Mouse (Mus musculus): ENCODE measurements around the gene Epsti1.
"Not testable (repeated sequence)": the region's sequence is repeated elsewhere in the genome, so short reads cannot be mapped to it uniquely, and the experiment has no call there.

The Epsti1 gene

DNA sequence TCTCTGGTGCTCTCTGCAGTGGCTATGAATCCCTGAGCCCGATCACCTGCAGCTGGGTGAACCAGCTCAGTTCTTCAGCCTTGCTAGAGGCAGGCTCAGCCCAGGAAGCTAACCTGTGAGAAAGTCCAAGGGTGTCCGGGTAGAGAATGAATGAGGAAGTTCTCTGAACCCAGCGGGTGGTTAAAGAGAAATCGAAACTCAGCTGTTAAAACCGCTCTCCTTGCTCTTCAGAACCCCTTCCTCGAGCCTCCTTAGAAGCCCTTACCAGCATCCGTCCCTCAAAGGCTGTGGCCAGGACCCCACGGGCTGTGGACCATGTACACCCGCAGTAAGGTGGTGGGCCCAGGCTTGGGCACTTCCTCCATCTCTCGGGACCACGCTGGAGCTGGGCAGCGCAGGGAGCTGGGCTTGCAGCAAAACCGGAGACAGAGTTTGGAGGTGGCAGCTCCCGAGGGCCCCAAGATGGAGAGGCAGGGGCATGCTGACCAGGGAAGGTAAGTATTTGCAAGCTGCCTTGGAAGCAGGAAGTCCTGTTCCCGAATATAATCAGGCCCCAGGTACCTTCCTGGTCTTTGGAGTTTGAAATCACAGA, at the start of gene Epsti1:
TSS of gene Epsti1 (plus strand) at position 69 of the 592 bp plus-strand sequence.
- no peak for DNase-seq (ENCODE audit: low read depth, low spot score)

DNA sequence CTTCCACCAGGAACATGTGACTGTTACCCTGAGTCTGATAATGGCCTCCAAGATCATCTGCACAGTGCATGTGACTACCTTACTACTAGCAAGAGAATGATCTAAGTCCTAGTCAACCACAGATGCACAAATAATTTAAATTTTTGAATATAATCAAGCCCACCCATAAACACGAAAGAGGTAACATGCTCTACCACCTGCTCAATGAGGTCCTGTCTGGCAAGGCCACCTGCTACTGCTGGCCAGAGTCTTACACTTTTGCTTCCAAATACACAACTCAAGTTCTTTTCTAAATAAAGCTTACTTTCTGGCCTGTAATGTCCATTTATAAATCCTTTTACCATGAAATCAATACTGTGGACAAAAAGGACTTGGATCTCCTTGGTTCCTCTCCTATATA, 44.1 kb upstream of the Epsti1 start:
- no peak for DNase-seq (ENCODE audit: low read depth, low spot score)

DNA sequence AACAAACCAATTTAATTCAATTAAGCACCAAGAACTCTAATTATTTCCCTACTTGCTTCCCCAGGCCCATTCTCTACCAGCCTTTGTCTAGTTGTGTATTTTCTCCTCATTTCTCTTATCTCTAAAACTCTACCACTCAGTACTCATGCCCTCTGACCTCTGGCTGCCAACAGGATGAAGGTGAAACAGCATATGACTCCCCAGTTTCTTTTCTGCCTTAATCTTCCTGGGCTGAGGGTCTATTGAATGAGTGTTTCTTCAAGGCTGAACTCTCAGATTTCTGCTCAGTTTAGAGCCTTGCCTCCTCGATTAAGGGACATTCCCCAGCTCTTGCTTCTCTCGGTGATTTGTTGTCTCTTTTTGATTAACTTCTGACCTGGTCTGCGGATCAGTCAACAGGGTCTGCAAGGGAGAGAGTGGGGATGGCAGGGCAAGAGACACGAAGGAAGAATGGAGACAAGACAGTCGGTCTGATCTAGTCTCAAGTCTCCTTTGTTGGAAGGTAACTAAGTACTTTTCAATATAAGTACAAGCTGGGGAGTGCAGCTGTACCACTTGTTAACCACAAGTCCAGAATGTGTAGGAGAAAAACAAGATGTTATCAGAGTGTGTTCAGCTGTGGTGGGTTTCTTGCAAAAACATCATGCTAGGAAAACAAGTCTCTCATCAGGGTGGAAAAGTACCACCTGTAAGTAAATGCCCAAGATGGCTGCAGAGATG, 43.0 kb upstream of the Epsti1 start:
- DNase-seq (ENCODE audit: low read depth, low spot score), result no peak

DNA sequence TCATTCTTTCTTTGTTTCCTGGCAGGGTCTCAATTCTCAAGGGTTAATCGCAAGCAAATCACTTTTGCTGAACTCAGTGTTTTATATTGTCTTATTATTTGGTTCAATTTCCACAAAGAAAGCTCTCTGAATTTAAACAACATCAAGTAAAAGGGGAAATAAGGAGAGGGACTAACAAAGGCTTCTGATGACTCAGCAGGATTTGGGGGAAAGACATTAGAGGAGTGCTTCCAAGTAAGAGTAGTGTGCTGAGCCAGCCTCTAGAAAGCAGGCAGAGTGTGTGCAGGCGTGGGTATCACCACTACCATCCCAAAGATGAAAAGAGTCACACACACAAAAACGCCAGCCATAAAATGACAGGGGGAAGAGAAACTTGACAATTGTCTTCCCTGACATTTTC, 40.0 kb upstream of the Epsti1 start:
- DNase-seq (ENCODE audit: low read depth, low spot score), result no peak

DNA sequence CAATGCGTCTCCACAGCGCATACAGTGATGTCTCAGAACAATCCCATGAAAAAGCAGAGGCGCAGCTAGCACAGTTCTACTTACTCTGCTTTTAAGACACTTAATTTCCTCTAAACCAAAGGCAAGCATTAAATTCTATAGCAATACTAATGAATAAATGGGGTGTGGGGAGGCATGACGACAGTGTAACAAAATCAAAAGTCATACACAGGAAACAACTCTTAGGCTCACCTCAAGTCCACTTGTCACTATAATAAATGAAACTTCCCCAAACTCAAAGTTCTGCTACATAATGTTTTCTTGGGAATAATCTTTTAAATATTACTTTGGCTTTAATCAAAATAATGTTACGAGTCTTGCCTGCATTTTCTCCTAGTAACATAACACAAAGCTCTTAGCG, 39.5 kb upstream of the Epsti1 start:
- DNase-seq (ENCODE audit: low read depth, low spot score), result no peak

DNA sequence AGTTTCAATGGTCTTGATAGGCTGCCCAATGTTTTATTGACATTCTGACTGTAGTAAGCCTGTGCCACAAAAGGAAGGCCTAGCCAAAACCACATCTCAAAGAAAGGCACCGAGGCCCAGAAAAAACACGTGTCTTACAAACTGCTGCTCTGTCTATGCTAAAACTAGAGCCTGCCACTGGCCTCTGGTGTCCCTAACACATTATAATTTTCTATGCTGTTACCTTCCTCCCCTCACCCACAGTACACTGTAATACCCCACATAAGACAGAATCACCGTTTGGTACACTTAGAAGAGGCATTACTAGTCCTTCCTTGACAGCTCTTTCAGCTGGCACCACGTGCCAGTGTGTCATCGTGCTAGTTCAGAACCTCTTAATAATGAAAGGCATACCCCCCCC, 36.4 kb upstream of the Epsti1 start:
- DNase-seq (ENCODE audit: low read depth, low spot score), result no peak

DNA sequence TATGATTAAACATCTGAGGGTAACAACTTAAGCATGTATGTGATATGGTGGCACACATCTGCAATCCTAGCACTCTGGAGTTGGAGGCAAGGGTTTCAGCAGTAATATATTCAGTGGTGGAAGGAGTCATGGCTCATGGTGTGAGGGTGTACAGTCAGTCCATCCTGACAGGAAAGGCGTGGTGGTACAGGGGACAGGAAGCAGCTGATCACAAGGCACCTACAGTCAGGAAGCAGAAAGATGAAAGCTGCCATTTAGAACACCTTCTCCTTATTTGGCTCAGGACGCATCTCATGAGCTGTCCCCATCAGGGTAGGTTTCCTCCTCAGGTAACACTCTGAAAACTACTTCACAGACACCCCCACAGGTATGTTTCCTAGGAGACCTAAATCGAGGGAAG, 33.1 kb upstream of the Epsti1 start:
- DNase-seq (ENCODE audit: low read depth, low spot score), result no peak

DNA sequence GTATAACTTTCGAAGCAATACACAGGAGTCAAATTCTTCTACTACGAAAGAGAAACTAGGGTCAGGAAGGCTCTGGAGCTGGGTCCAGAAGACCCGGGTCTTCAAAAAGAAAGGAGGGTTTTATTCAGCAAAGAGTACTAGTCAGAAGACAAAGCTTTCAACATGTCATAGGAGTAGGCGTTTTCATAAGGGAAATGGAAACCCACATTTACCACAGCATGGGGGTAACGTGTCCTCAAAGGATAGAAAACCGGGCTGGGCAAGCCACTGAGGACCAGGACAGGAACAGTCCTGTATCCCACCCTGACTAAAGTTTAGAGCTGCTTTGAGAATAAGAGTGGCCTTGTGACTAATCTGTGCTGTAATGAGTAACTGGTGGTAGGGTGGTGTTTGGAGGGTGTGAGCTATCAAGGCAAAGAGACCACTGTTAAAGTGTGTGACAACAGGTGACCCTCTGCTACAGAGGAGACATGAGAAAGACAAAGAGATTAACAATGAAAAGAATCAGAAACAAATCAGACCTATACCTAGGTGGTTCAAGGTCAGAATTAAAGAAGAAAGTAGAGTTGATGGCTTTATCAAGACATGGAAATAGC, 32.6 kb upstream of the Epsti1 start:
- DNase-seq (ENCODE audit: low read depth, low spot score), result no peak

DNA sequence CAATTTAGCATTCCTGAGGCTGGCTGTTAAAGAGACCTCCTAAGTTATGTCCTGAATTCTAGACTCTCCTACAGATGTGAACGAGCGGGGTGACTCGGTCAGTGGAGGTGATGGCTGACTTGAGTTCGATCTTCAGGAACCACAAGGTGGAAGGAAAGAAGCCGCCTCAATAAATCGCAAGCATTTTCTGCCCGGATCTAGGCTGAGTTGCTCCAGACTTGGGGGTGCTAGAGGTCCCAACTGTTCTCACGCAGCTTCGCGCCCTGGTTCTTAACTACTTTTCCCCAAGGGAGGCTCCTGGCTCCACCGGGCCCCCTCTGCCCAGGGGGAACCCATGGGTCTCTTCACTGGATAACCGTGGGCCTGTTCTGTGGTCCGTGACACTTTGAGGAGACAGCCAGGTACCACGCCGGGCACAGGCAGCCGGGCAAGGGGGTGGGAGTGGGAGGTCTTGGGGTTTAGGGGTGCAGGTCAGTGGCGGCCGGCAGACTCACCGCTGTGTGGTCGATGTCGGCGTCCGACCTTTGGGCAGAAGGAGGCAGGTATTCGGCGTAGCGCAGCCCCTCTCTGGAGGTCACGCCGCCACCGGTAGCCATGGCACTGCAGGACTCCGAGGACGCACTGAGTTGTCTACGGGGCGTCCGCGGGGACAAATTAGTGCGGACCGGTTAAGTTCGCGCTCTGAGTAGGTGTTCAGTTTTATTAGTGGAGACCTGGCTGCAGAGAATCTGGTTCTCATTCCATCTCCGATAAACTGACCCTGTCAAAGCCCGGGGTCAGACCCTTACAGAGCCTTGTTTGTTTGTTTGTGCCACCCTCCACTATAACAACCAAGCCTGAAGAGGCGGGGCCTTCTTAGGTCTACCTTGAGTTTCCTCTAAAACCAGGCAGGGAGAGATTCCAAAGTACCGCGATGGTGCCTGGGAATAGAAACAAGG, 29.5 kb upstream of the Epsti1 start, which contains the start of gene Dnajc15:
TSS of gene Dnajc15 (minus strand) at position 822 of the 938 bp plus-strand sequence.
- peak; percentile 65 for DNase-seq (ENCODE audit: low read depth, low spot score)

DNA sequence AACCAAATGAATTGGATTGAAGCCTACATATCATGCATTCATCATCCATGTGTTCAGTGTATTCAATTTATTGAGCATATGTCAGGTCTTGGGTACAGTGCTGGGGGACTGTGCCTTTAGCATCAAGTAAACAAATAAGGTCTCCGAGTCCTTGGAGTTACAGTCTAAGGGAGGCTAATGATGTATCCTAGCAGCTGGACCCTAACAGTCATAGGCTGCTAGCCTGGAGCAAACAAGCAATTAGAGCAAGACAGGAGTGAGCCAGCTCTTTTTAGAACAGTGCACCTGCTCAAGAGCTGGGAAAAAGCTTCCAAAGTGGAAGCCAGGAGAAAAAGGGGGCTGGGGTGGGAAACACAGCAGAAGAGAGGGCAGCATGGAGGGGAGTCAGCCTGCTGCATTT, 27.8 kb upstream of the Epsti1 start:
- no peak for DNase-seq (ENCODE audit: low read depth, low spot score)

DNA sequence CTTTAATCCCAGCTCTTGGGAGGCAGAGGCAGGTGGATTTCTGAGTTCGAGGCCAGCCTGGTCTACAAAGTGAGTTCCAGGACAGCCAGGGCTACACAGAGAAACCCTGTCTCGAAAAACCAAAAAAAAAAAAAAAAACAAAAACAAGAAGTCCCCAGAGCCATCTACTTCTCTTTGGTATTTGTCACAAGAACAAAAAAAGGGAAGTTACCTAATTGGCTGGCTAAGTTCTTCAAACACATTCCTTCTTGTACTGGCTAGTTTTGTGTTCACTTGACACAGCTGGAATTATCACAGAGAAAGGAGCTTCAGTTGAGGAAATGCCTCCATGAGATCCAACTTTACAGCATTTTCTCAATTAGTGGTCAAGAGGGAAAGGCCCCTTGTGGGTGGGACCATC, 26.2 kb upstream of the Epsti1 start:
- DNase-seq (ENCODE audit: low read depth, low spot score), result not testable (repeated sequence)

DNA sequence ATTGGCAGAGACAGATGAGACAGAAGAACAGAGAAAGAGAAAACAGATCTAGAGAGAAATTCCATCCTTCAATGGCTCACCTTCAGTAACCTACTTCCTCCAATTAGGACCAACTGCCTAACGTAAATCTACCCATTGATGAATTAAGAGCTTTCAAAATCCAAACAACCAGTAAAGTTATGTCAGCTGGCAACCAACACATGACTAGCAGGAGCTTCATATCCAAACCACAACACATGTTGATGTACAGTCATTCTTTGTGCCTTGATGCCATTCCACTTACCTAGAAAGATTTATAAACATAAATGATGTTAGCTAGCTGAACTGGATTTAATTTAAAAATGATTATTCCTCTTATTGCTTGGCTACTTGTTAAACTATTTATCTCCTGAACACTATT, 22.0 kb upstream of the Epsti1 start:
- no peak for DNase-seq (ENCODE audit: low read depth, low spot score)

DNA sequence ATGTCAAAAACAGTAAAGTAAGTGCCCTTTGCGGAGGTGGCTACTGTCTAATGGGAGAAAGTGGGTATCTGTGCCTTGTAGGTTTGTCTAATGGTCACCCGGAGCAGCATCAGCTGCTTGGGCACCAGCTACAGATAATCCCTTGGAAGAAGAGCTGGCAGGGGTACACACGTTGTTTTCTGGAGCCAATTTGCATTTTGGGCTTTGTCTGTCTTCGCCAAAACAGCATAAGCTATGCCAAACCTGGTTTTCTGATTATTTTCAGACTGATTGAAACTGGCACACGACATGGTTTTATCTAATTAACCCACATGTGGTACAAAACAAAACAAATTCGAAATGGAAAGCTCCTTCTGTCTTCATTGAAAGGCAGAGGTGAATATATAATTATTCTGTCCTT, 21.4 kb upstream of the Epsti1 start:
- no peak for DNase-seq (ENCODE audit: low read depth, low spot score)

DNA sequence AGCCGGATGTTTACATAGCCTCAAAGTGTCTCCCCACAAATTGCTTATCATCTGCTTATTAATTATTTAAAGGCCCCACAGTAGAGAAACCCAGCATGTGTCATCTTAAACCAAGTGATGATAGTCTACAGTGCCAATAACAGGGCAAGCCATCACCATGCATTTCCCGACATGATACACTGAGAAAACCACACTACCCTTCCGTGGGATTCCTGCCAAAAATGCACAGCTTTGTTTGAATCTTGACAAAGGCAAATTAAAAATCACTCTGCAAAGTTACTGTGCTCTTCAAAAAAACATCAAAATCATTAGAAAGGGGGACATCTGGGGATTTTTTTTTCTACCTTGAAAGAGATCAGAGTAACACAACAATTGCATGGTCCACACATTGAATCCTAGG, 17.7 kb upstream of the Epsti1 start:
- no peak for DNase-seq (ENCODE audit: low read depth, low spot score)

DNA sequence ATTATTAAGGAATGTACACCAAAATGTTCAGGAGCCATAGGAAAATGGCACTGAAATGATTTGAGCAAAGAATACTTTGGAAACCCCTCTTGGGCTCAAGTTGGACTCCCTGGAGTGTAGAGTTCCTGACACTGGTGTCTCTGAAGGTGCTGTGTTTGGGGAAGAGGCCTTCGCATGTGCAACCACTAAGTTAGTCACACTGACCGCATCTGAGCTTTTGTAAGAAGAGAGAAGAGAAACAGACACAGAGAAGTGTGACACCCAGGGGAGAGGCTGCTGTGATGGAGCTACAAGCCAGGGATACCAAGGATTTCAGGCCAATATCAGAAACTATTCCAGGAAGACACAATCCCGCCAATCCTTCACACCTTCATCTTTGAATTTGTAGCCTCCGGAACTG, 17.1 kb upstream of the Epsti1 start:
- no peak for DNase-seq (ENCODE audit: low read depth, low spot score)

DNA sequence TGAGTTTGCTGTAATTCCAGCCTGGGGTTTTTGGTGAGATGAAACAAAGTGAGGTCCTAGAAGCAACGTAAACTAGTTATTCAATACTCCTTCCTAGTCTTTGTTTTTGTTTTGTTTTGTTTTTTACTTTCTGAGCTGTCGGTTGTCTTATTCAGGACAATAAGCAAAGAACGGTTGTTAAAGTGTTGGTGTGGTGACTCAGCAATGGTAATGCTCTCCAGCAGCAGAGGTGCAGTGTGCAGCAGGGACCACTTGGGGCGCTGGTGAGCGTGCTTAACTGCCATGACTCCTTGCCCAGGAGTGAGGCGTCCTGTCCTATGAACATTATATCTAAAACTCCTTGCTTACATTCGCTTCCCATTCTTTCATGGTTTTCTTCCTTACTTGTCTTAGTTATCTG, 14.1 kb upstream of the Epsti1 start:
- DNase-seq (ENCODE audit: low read depth, low spot score), result no peak

DNA sequence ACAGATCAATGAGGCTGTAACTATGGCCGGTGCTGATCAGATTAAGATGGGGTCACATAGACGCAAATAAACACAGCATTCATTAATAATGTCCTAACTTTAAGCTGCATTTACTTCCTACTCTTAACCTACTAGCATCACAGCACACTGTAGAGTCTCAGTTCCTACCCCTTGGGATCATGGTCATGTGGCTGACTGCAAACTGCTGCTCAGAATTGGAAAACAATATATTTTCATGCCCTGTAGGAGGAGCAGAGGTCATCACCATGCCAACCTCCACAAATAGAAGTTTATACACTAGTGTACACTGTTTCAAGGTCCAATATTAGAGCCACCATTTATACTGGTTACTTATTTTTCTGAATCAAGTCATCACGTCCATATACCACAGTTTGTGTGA, 8.1 kb upstream of the Epsti1 start:
- DNase-seq (ENCODE audit: low read depth, low spot score), result no peak

DNA sequence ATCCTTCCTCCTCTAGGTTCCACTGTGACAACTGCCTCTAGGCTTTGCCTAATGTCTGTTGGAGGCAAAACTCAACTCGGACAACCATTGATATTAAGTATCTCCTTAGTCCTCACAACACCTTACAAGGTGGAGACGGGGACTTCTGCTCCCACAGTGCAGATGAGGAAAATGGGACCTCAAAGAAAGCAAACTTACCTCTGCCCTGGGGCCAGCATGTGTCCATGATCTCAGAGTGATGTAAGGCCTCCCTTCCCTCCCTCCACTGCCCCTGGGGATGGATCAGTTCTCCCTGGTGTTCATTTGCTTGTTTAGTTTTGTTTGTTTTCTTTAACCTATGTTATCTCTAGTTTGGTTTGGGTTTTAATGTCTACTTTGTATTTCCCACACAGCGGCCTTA, 1.5 kb upstream of the Epsti1 start:
- no peak for DNase-seq (ENCODE audit: low read depth, low spot score)

DNA sequence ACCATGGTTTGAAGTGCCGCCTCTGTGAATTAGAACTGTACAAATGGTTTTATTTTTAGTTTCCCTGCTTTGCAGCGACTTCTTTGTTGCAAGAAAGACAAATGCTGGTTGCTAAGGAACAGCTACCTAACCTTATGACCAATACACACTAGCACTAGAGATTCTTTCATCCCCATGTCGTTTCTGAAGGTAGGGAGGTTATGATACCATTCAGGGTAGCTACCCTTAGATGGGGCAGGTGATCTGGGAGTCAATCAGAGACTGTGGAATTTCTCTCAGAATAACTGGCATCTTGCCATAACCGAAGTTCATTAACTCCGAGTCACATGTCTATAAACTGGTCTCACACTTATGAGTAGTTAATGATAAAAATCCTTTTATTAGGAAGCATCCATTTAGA, 1.4 kb downstream of the Epsti1 start:
- no peak for DNase-seq (ENCODE audit: low read depth, low spot score)

DNA sequence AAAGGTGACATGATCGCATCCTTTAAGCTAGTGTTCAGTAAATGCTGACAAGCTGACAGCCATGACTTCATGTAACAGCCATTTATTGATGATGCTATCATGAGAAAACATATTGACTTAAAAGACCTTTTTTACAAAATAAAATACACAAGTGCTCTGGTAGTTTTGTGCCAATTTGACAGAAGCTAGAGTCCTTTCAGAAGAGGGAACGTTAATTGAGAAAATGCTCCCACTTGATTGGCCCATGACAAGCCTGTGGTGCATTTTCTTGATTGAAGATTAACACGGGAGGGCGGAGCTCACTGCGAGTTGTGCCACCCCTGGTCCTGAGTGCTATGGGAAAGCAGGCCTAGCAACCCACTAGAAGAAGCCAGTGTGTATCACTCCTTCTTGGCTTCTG, 2.5 kb downstream of the Epsti1 start:
- DNase-seq (ENCODE audit: low read depth, low spot score), result no peak

DNA sequence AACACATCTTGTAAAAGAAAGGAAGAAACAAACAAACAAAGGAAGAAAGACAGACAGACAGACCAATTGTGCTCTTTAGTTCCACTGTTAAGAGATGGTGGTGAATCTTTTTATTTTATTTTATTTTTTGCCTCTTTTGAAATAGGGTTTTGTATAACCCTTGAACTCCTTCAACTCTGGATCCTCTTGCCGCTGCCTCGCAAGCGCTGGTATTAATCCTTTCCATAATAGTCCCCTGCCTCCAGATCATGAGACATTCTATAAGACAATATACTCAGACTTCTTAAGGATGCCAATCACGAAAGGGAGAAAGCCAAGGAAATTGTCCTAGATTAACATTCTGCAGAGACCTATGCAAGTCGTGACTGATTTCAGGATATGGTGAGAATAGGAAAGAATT, 11.7 kb downstream of the Epsti1 start:
- no peak for DNase-seq (ENCODE audit: low read depth, low spot score)

DNA sequence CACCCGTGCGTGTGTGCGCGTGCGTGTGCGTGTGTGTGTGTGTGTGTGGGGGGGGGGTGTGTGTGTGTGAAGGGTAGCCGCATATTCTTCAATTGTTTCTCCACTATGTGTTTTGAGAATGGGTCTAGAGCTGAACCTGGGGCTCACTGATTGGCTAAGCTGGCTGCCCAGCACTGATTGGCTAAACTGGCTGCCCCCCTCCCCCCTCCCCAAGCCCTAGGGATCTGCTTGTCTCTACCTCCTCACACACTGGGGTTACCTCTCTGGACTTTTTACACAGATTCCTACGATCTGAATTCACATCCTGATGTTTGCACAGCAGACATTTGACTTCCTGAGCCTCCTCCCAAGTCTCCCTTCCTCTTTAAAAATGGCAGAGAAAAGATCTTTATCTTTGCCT, 17.6 kb downstream of the Epsti1 start:
- no peak for DNase-seq (ENCODE audit: low read depth, low spot score)
